Mouse (Mus musculus): ENCODE results near the gene Cdc42ep2.
A peak's percentile ranks its signal among the peaks of the same experiment; 100 is the strongest.

Cdc42ep2 gene

DNA sequence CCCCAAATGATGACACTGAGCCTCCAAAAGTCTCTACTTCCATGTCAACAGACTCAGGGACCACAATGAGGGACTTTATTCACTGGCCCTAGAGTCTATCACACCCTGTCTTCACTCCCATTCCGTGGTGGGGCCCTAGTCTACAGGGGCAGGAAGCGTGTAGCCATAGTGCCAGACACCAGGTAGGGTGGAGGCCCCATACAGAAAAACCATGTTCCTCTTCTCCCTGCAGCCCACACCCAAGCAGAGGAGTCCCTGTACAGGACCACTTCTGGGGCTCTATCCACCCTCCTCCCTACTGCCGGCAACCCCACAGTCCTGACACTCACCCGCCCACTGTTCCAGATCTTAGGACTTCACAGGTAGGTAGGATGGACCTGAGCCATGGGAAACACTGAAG is 52.1 kb downstream of the Cdc42ep2 start:
- DNase-seq: peak; percentile 57

DNA sequence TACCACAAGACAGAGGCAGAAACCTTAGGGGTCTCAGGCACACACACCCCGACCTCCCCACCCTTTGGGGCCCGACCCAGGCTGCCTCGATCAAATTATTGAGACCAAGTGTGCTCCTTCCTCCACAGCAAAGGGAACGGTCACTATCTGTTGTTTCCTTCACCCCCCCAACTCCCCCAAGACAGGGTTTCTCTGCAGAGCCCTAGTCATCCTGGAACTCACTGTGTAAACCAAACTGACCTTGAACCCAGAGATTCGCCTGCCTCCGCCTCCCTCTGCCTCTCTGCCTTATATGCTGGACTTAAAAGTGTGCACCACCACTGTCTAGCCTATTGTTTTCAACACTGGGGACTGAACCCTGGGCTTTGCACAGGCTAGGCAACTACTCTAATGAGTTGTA is 52.9 kb downstream of the Cdc42ep2 start:
- DNase-seq: no peak

DNA sequence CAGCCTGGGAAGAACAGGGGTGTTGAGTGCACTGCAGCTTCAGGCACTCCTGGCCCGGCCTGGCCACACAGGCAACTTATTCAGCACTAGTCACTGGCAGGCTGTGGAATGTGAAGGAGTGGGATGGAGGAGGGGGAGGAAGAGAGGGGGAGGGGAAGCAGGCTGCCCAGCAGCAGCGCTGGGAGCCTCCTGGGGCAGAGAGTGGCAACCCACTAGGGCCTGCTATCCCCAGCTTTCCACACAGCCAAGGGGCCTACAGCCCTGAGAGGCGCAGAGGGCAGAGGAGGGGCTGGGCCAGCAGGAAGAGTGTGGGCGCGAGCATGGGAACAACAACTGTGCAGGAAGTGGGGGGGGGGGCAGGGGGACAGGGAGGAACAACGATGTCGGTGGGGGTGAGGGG is 53.3 kb downstream of the Cdc42ep2 start:
- peak; percentile 83 for DNase-seq

DNA sequence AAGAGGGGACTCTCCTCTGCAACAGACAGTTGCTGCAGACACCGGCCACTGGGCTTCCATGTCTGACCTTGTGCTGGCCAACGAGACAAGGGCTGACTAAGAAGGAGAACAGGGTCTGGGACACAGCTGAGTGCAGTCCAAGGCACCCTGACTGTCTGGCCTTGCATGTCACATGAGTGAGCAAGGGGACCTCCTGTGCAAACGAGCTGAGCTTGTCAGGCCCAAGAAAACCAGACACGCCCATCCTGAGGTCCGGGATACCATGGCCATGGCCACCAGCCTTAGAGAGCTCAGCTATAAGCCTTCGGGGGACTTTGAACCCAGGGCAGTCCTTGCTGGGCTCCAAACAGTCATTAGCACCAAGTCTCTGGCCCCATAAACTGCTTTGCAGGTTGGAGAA is 56.5 kb downstream of the Cdc42ep2 start:
- DNase-seq: no peak

Data from thymus, postnatal 14 days (tissue).